Comparison of ENCODE assay signal across 7 mouse cellular contexts in the genomic region with DNA sequence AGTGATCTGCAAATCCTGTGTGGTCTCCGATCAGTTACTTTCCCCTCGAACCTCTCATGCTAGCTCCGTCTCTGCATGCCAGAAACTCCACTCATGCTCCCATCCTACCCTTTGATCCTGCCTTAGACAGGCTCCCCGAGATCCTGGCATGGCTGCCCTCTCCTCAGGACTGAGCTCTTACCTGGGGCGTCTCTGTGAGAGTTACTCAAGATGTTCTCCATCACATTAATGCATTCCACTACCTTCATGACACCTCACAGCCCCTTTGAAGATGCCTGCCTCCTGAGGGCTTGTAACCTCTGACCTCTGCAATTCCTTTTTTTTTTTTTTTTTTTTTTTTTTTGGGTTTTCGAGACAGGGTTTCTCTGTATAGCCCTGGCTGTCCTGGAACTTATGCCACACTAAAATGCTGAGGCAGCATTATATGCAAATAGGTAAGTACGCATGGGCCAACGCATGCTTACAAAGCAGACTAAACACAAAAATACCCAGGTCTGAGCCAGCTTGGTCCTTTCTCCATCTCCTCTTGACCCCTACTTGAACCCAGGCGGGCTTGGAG. TPM values are rescaled to one million over a fixed set of nuclear protein-coding genes. Genes with fewer than 3 reads are reported as not detected.
DNase-seq lines count a peak whose midpoint lies in the region; ATAC-seq and TF ChIP-seq lines count a peak whose summit lies in the region.

No protein-coding gene starts in this region.

- no peak overlapping the region for H3K9ac ChIP-seq in heart, postnatal 0 days (replicated peaks; ENCODE audit: low read depth, low read length)
- H3K9ac ChIP-seq in CH12.LX (ENCODE audit: insufficient read depth, low read depth) = no peak overlapping the region
- H3K9ac ChIP-seq in limb, embryonic 15.5 days = no peak overlapping the region

- no peak for TF ChIP-seq POLR2A in CH12.LX (IDR thresholded peaks at IDR 0.05; ENCODE audit: low read depth, low read length)

- no peak for TF ChIP-seq CTCF in heart, postnatal 0 days (IDR thresholded peaks at IDR 0.05; ENCODE audit: low read depth)
- TF ChIP-seq CTCF in CH12.LX (conservative IDR thresholded peaks at IDR 0.05 in 1 of 2, IDR thresholded peaks at IDR 0.05 in 1 of 2; ENCODE audit: low read depth in 2 of 2, low read length in 2 of 2) = no peak

- H3K4me1 ChIP-seq in heart, postnatal 0 days (ENCODE audit: control insufficient read depth, insufficient read depth) = peaks cover 19% of the 10 kb centered on the region
- H3K4me1 ChIP-seq in CH12.LX (ENCODE audit: control insufficient read depth in 1 of 2, insufficient read depth in 2 of 2) = peaks cover 11 to 14% of the 10 kb centered on the region in 2 experiments; a peak in 3 of 4 replicates
- H3K4me1 ChIP-seq in limb, embryonic 15.5 days = peaks cover 51% of the 10 kb centered on the region

- H3K27me3 ChIP-seq in heart, postnatal 0 days (ENCODE audit: control insufficient read depth, insufficient read depth, low read length) = 0 out of 2 replicates have a peak, but pooled peaks cover 26% of the 10 kb centered on the region
- no peaks in the 10 kb centered on the region for H3K27me3 ChIP-seq in CH12.LX (replicated peaks)
- H3K27me3 ChIP-seq in limb, embryonic 15.5 days = no peaks in the 10 kb centered on the region

- in situ Hi-C loops in CH12.LX (cut with MboI; ENCODE audit: low pct_ligation_motif_present, low pct_unique_long_range_greater_than_20kb, low sequenced_read_pairs) = no loop called here

- H3K9me3 ChIP-seq in heart, postnatal 0 days (replicated peaks; ENCODE audit: control insufficient read depth, low read length) = no peaks in the 10 kb centered on the region
- no peaks in the 10 kb centered on the region for H3K9me3 ChIP-seq in CH12.LX (replicated peaks; ENCODE audit: low read length)
- no peaks in the 10 kb centered on the region for H3K9me3 ChIP-seq in limb, embryonic 15.5 days

- TF ChIP-seq RAD21 in CH12.LX (IDR thresholded peaks at IDR 0.05; ENCODE audit: low read depth, low read length) = no peak

- dilution Hi-C loops in CH12.LX (cut with MboI; ENCODE audit: extremely low pct_ligation_motif_present, extremely low pct_unique_long_range_greater_than_20kb, low sequenced_read_pairs) = no loop called here

- H3K27ac ChIP-seq in heart, postnatal 0 days (ENCODE audit: low read depth) = peak overlapping the region; percentile 80; the same call in 1 of the 2 replicates
- no peak overlapping the region for H3K27ac ChIP-seq in CH12.LX (ENCODE audit: insufficient read depth, low read depth)
- peak overlapping the region; percentile 93 for H3K27ac ChIP-seq in limb, embryonic 15.5 days

- H3K4me2 ChIP-seq in heart, postnatal 0 days (ENCODE audit: low read depth, low read length) = peak overlapping the region; percentile 73; the same call in 1 of the 2 replicates
- H3K4me2 ChIP-seq in CH12.LX (ENCODE audit: insufficient read depth, low read depth, poor library complexity, severe bottlenecking) = no peak overlapping the region
- H3K4me2 ChIP-seq in limb, embryonic 15.5 days = peak overlapping the region; percentile 88

- no peak for TF ChIP-seq EP300 in heart, postnatal 0 days (IDR thresholded peaks at IDR 0.05; ENCODE audit: low read depth)
- no peak for TF ChIP-seq EP300 in CH12.LX (IDR thresholded peaks at IDR 0.05; ENCODE audit: low read length)

- H3K4me3 ChIP-seq in heart, postnatal 0 days (ENCODE audit: low read depth, low read length) = no peak overlapping the region
- no peak overlapping the region for H3K4me3 ChIP-seq in CH12.LX (replicated peaks in 1 of 3; ENCODE audit: low read depth in 2 of 3, low read length in 2 of 3, poor library complexity in 1 of 3)
- peak overlapping the region; percentile 75 for H3K4me3 ChIP-seq in limb, embryonic 15.5 days

- H3K36me3 ChIP-seq in heart, postnatal 0 days (replicated peaks; ENCODE audit: control insufficient read depth, insufficient read depth, low read length) = peaks cover 7% of the 10 kb centered on the region
- peaks cover 0 to 41% of the 10 kb centered on the region in 2 experiments for H3K36me3 ChIP-seq in CH12.LX (replicated peaks in 1 of 2; ENCODE audit: control insufficient read depth in 1 of 2, insufficient read depth in 1 of 2, low read length in 1 of 2)
- peaks cover 9% of the 10 kb centered on the region for H3K36me3 ChIP-seq in limb, embryonic 15.5 days

- no peak for DNase-seq in heart, postnatal 0 days (ENCODE audit: low spot score)
- no peak for DNase-seq in heart, adult 11 months
- DNase-seq in CH12.LX (ENCODE audit: extremely low read depth) = no peak
- DNase-seq in embryo, embryonic 9.5 days (ENCODE audit: extremely low spot score) = peak; percentile 46
- DNase-seq in c-Kit-positive CD71-positive TER-119-positive erythroid progenitor cells, embryonic 14.5 days (ENCODE audit: low spot score) = no peak
- no peak for DNase-seq in thymus, postnatal 0 days (ENCODE audit: low spot score)

- no peak for ATAC-seq in heart, postnatal 0 days (ENCODE audit: insufficient read depth, low read depth)
- no peak for ATAC-seq in limb, embryonic 15.5 days (ENCODE audit: insufficient number of reproducible peaks, low FRiP score, low TSS enrichment, low read depth)

- no peaks in the 10 kb centered on the region for H3K79me2 ChIP-seq in CH12.LX (replicated peaks; ENCODE audit: control insufficient read depth, extremely low read depth, insufficient read depth, poor library complexity, severe bottlenecking)

- 61% methylated on average over 9 of the region's 9 CpGs for WGBS in heart, postnatal 0 days
- WGBS in limb, embryonic 15.5 days = 25% methylated on average over 9 of the region's 9 CpGs

TF ChIP-seq in CH12.LX, 34 proteins besides CTCF, POLR2A, EP300 and RAD21:
- TF ChIP-seq SMC3 (IDR thresholded peaks at IDR 0.05; ENCODE audit: low read depth, low read length) (no peak), MAFK (IDR thresholded peaks at IDR 0.05; ENCODE audit: insufficient replicate concordance, low read length) (peak; percentile 86)

RNA-seq across cellular contexts. Expression of gene Eva1b, which starts 0.5 kb away (rescaled TPM):
- total RNA-seq in heart, postnatal 0 days (2014; rRNA removed; ENCODE audit: low replicate concordance) = 53.1 and 69.1 TPM in 2 replicates
- polyA plus RNA-seq in heart, postnatal 0 days (2015; fragmentation: Nextera tagmentation; extraction: Ambion mirVana) = 26.8 and 28.5 TPM in 2 replicates
- total RNA-seq in CH12.LX (2012; rRNA removed) = 3.5 and 4.3 TPM in 2 replicates
- 0.97 and 1.3 TPM in 2 replicates for total RNA-seq in CH12.LX (2014; rRNA removed)
- 0.93 and 1.3 TPM in 2 replicates for polyA plus RNA-seq in CH12.LX (2012; ENCODE audit: insufficient read length, low read depth)
- polyA plus RNA-seq in limb, embryonic 15.5 days (2015; fragmentation: Nextera tagmentation; extraction: Ambion mirVana) = 81.0 and 86.3 TPM in 2 replicates
- polyA plus RNA-seq in thymus, postnatal 0 days (2015; fragmentation: Nextera tagmentation; extraction: Ambion mirVana) = 28.2 and 28.7 TPM in 2 replicates

RNA-seq across cellular contexts. Expression of gene Sh3d21, which starts 16.2 kb away (rescaled TPM):
- 2.6 TPM in 1 of 2 replicates, not detected in the other for total RNA-seq in heart, postnatal 0 days (2014; rRNA removed; ENCODE audit: low replicate concordance)
- 2.2 and 2.6 TPM in 2 replicates for polyA plus RNA-seq in heart, postnatal 0 days (2015; fragmentation: Nextera tagmentation; extraction: Ambion mirVana)
- 0.21 and 0.25 TPM in 2 replicates for total RNA-seq in CH12.LX (2012; rRNA removed)
- total RNA-seq in CH12.LX (2014; rRNA removed) = 0.35 and 0.36 TPM in 2 replicates
- 0.46 and 0.52 TPM in 2 replicates for polyA plus RNA-seq in CH12.LX (2012; ENCODE audit: insufficient read length, low read depth)
- polyA plus RNA-seq in limb, embryonic 15.5 days (2015; fragmentation: Nextera tagmentation; extraction: Ambion mirVana) = 12.1 and 13.8 TPM in 2 replicates
- polyA plus RNA-seq in thymus, postnatal 0 days (2015; fragmentation: Nextera tagmentation; extraction: Ambion mirVana) = 2.2 and 2.7 TPM in 2 replicates

RNA-seq across cellular contexts. Expression of gene Stk40, which starts 43.3 kb away (rescaled TPM):
- 19.9 and 22.8 TPM in 2 replicates for total RNA-seq in heart, postnatal 0 days (2014; rRNA removed; ENCODE audit: low replicate concordance)
- 14.2 and 17.3 TPM in 2 replicates for polyA plus RNA-seq in heart, postnatal 0 days (2015; fragmentation: Nextera tagmentation; extraction: Ambion mirVana)
- total RNA-seq in CH12.LX (2012; rRNA removed) (12.0 and 16.4 TPM in 2 replicates), CH12.LX (2014; rRNA removed) (6.4 and 8.6 TPM in 2 replicates)
- polyA plus RNA-seq in CH12.LX (2012; ENCODE audit: insufficient read length, low read depth) = 30.4 and 33.0 TPM in 2 replicates
- polyA plus RNA-seq in limb, embryonic 15.5 days (2015; fragmentation: Nextera tagmentation; extraction: Ambion mirVana) = 32.4 and 35.4 TPM in 2 replicates
- 26.5 and 28.8 TPM in 2 replicates for polyA plus RNA-seq in thymus, postnatal 0 days (2015; fragmentation: Nextera tagmentation; extraction: Ambion mirVana)

RNA-seq across cellular contexts. Expression of gene Lsm10, which starts 50.6 kb away (rescaled TPM):
- total RNA-seq in heart, postnatal 0 days (2014; rRNA removed; ENCODE audit: low replicate concordance) = 30.9 and 186 TPM in 2 replicates
- 41.7 and 43.1 TPM in 2 replicates for polyA plus RNA-seq in heart, postnatal 0 days (2015; fragmentation: Nextera tagmentation; extraction: Ambion mirVana)
- total RNA-seq in CH12.LX (2012; rRNA removed) (48.4 and 52.1 TPM in 2 replicates), CH12.LX (2014; rRNA removed) (54.1 and 63.9 TPM in 2 replicates)
- 38.1 and 49.2 TPM in 2 replicates for polyA plus RNA-seq in CH12.LX (2012; ENCODE audit: insufficient read length, low read depth)
- polyA plus RNA-seq in limb, embryonic 15.5 days (2015; fragmentation: Nextera tagmentation; extraction: Ambion mirVana) = 50.1 and 51.2 TPM in 2 replicates
- 55.9 and 61.0 TPM in 2 replicates for polyA plus RNA-seq in thymus, postnatal 0 days (2015; fragmentation: Nextera tagmentation; extraction: Ambion mirVana)

RNA-seq across cellular contexts. Expression of gene Thrap3, which starts 55.5 kb away (rescaled TPM):
- total RNA-seq in heart, postnatal 0 days (2014; rRNA removed; ENCODE audit: low replicate concordance) = 84.1 and 121 TPM in 2 replicates
- 86.1 and 96.7 TPM in 2 replicates for polyA plus RNA-seq in heart, postnatal 0 days (2015; fragmentation: Nextera tagmentation; extraction: Ambion mirVana)
- total RNA-seq in CH12.LX (2012; rRNA removed) = 140 and 168 TPM in 2 replicates
- total RNA-seq in CH12.LX (2014; rRNA removed) = 183 and 204 TPM in 2 replicates
- 327 and 334 TPM in 2 replicates for polyA plus RNA-seq in CH12.LX (2012; ENCODE audit: insufficient read length, low read depth)
- 183 and 198 TPM in 2 replicates for polyA plus RNA-seq in limb, embryonic 15.5 days (2015; fragmentation: Nextera tagmentation; extraction: Ambion mirVana)
- polyA plus RNA-seq in thymus, postnatal 0 days (2015; fragmentation: Nextera tagmentation; extraction: Ambion mirVana) = 173 and 202 TPM in 2 replicates

Comparison
In these comparisons a context has a peak if more than half of its experiments do, and no peak if none do; other contexts are left out.
1. RNA of gene Eva1b, which starts 0.5 kb away (polyA plus RNA-seq): 81.0 to 86.3 TPM in limb, embryonic 15.5 days, 28.2 to 28.7 TPM in thymus, postnatal 0 days and 26.8 to 28.5 TPM in heart, postnatal 0 days; 0.93 to 1.3 TPM in CH12.LX; every median in the first group is over 10 times any median in the second.